Mouse (Mus musculus): ENCODE data around the gene Ccdc158. TPM values are rescaled to one million over a fixed set of nuclear protein-coding genes. Genes with fewer than 3 reads are reported as not detected.

Gene Ccdc158
- total RNA-seq, 1 experiment, result 0.94 TPM

DNA sequence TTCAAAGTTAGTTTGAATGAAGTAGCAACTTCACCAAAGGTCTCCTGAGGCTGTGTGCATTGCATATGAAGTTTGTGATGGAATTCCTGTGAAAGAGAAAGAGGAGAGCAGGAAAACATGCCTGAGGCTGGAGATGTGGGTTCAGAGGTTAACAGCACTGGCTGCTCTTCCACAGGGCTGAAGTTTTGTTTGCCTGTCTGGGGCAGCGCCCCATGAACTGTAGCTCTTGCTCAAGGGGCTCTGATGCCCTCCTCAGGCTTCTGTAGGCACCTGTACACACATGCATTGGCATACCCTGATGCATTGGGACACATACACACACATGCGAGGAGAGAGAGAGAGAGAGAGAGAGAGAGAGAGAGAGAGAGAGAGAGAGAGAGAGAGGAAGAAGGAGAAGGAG is 40.8 kb upstream of the Ccdc158 start:
- Histone ChIP-seq H3K4me1 (ENCODE audit: control insufficient read depth in 2 of 2, insufficient read depth in 2 of 2, low read length in 2 of 2, poor library complexity in 1 of 2) (no peaks in the 10 kb centered on the region), H3K27ac (ENCODE audit: insufficient read depth, low read depth, low read length, poor library complexity, severe bottlenecking) (no peak overlapping the region), H3K9ac (ENCODE audit: insufficient read depth, low read depth, low read length, poor library complexity, severe bottlenecking) (no peak overlapping the region), H3K36me3 (ENCODE audit: control insufficient read depth, insufficient read depth, low read length, poor library complexity, severe bottlenecking) (no peaks in the 10 kb centered on the region), H3K4me3 (ENCODE audit: insufficient read depth in 1 of 2, low read depth in 1 of 2, low read length in 2 of 2, poor library complexity in 1 of 2, severe bottlenecking in 1 of 2) (no peak overlapping the region), H3K9me3 (ENCODE audit: control insufficient read depth, insufficient read depth, low read depth, low read length) (no peaks in the 10 kb centered on the region)
- in situ Hi-C loops (cut with MboI; ENCODE audit: low sequenced_read_pairs in 2 of 2, unreplicated experiment in 2 of 2), result loop anchor here in 1 of 2 experiments (25.0 kb wide), 1 partner anchor 246 kb away; no protein-coding TSS in a partner anchor
- DNase-seq (ENCODE audit: low read depth, low spot score), result no peak
- TF ChIP-seq ZC3H11A (IDR thresholded peaks at IDR 0.05; ENCODE audit: borderline replicate concordance, low read depth, low read length), result no peak
- no peak for TF ChIP-seq ZNF384 (IDR thresholded peaks at IDR 0.05; ENCODE audit: low read depth, low read length)
- no peak for TF ChIP-seq CHD2 (IDR thresholded peaks at IDR 0.05; ENCODE audit: low read depth, low read length)
- TF ChIP-seq HCFC1 (IDR thresholded peaks at IDR 0.05; ENCODE audit: borderline replicate concordance, insufficient read depth, low read length), result no peak
- no peak for TF ChIP-seq MAFK (IDR thresholded peaks at IDR 0.05; ENCODE audit: insufficient read depth, low read depth, low read length)

GRCm38 (mm10) chr5:92715319-92715718 is 40.2 kb upstream of the Ccdc158 start:
- H3K9me3 ChIP-seq (ENCODE audit: control insufficient read depth, insufficient read depth, low read depth, low read length), result no peaks in the 10 kb centered on the region
- H3K4me1 ChIP-seq (ENCODE audit: control insufficient read depth in 2 of 2, insufficient read depth in 2 of 2, low read length in 2 of 2, poor library complexity in 1 of 2), result no peaks in the 10 kb centered on the region
- in situ Hi-C loops (cut with MboI; ENCODE audit: low sequenced_read_pairs in 2 of 2, unreplicated experiment in 2 of 2), result loop anchor here in 1 of 2 experiments (25.0 kb wide), 1 partner anchor 247 kb away; no protein-coding TSS in a partner anchor
- no peak overlapping the region for H3K9ac ChIP-seq (ENCODE audit: insufficient read depth, low read depth, low read length, poor library complexity, severe bottlenecking)
- H3K4me3 ChIP-seq (ENCODE audit: insufficient read depth in 1 of 2, low read depth in 1 of 2, low read length in 2 of 2, poor library complexity in 1 of 2, severe bottlenecking in 1 of 2), result no peak overlapping the region
- no peak for DNase-seq (ENCODE audit: low read depth, low spot score)
- H3K36me3 ChIP-seq (ENCODE audit: control insufficient read depth, insufficient read depth, low read length, poor library complexity, severe bottlenecking), result no peaks in the 10 kb centered on the region
- H3K27ac ChIP-seq (ENCODE audit: insufficient read depth, low read depth, low read length, poor library complexity, severe bottlenecking), result no peak overlapping the region
- no peak for TF ChIP-seq HCFC1 (IDR thresholded peaks at IDR 0.05; ENCODE audit: borderline replicate concordance, insufficient read depth, low read length)

DNA sequence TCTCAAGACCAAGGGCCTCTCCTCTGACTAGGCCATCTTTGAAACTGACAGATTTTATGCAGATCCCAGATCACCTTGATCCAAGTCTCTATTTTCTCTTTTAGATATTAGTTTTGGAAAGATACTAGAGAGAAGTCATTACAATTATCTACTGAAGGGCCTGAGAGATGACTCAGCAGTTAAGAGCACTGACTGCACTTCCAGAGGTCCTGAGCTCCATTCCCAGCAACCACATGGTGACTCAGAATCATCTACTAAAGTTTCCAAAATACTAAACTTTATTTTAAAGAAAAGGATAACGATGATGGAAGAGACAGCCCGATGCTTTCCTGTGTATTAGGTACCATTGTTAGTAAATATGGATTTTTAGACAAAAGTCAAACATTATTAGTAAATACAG is 39.8 kb upstream of the Ccdc158 start:
- Histone ChIP-seq H3K27ac (ENCODE audit: insufficient read depth, low read depth, low read length, poor library complexity, severe bottlenecking) (no peak overlapping the region), H3K4me3 (ENCODE audit: insufficient read depth in 1 of 2, low read depth in 1 of 2, low read length in 2 of 2, poor library complexity in 1 of 2, severe bottlenecking in 1 of 2) (no peak overlapping the region), H3K9ac (ENCODE audit: insufficient read depth, low read depth, low read length, poor library complexity, severe bottlenecking) (no peak overlapping the region), H3K36me3 (ENCODE audit: control insufficient read depth, insufficient read depth, low read length, poor library complexity, severe bottlenecking) (no peaks in the 10 kb centered on the region), H3K9me3 (ENCODE audit: control insufficient read depth, insufficient read depth, low read depth, low read length) (no peaks in the 10 kb centered on the region), H3K4me1 (ENCODE audit: control insufficient read depth in 2 of 2, insufficient read depth in 2 of 2, low read length in 2 of 2, poor library complexity in 1 of 2) (no peaks in the 10 kb centered on the region)
- DNase-seq (ENCODE audit: low read depth, low spot score), result no peak
- in situ Hi-C loops (cut with MboI; ENCODE audit: low sequenced_read_pairs in 2 of 2, unreplicated experiment in 2 of 2), result loop anchor here in 1 of 2 experiments (25.0 kb wide), 1 partner anchor 247 kb away; no protein-coding TSS in a partner anchor
- TF ChIP-seq ZNF384 (IDR thresholded peaks at IDR 0.05; ENCODE audit: low read depth, low read length) (no peak), MAFK (IDR thresholded peaks at IDR 0.05; ENCODE audit: insufficient read depth, low read depth, low read length) (0 out of 2 replicates have a peak, but pooled peaks have one; percentile 39)

DNA sequence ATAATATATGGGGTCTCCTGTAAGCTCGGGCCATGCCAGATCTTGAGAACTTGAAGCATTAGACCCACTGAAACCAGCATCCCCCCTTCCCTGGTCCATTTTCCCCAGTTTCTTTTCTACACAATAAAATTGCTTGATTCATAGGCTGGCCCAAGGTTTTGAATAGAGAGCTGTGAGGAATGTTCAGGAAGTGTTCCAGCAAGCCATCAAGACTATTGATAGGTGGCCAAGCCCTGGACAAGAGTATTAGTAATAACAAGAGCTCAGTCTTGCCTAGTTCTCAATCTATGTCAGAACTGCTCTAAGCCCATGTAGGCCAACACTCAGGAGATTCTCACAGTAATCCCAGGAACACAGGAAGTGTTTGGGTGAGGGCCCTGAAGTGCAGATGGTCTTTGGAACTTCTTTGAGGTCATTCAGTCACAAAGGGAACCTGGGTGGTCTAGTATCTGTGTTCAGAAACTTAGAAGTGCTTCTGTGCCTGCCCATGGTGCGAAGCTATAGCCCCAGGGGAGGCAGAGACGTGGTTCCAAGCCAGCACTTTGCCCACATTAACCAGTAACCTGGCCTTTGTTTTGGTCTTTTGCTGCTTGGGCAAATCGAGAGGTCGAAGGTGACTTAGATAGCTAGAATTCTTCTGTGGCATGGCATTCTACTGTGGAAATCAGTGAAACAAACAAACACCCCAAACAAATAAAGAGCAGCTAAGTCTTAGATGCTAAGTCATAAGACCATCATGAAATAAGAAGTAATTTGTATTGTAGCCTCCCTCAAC is 37.7 kb upstream of the Ccdc158 start:
- Histone ChIP-seq H3K9me3 (ENCODE audit: control insufficient read depth, insufficient read depth, low read depth, low read length) (no peaks in the 10 kb centered on the region), H3K9ac (ENCODE audit: insufficient read depth, low read depth, low read length, poor library complexity, severe bottlenecking) (no peak overlapping the region), H3K36me3 (ENCODE audit: control insufficient read depth, insufficient read depth, low read length, poor library complexity, severe bottlenecking) (no peaks in the 10 kb centered on the region), H3K27ac (ENCODE audit: insufficient read depth, low read depth, low read length, poor library complexity, severe bottlenecking) (no peak overlapping the region), H3K4me3 (ENCODE audit: insufficient read depth in 1 of 2, low read depth in 1 of 2, low read length in 2 of 2, poor library complexity in 1 of 2, severe bottlenecking in 1 of 2) (no peak overlapping the region), H3K4me1 (ENCODE audit: control insufficient read depth in 2 of 2, insufficient read depth in 2 of 2, low read length in 2 of 2, poor library complexity in 1 of 2) (peaks cover 0 to 3% of the 10 kb centered on the region in 2 experiments; a peak in 1 of 4 replicates)
- TF ChIP-seq CHD2 (IDR thresholded peaks at IDR 0.05; ENCODE audit: low read depth, low read length) (no peak), ZNF384 (IDR thresholded peaks at IDR 0.05; ENCODE audit: low read depth, low read length) (no peak), MAFK (IDR thresholded peaks at IDR 0.05; ENCODE audit: insufficient read depth, low read depth, low read length) (no peak), ZC3H11A (IDR thresholded peaks at IDR 0.05; ENCODE audit: borderline replicate concordance, low read depth, low read length) (no peak), HCFC1 (IDR thresholded peaks at IDR 0.05; ENCODE audit: borderline replicate concordance, insufficient read depth, low read length) (no peak)
- in situ Hi-C loops (cut with MboI; ENCODE audit: low sequenced_read_pairs in 2 of 2, unreplicated experiment in 2 of 2), result loop anchor here in 1 of 2 experiments (25.0 kb wide), 1 partner anchor 249 kb away; no protein-coding TSS in a partner anchor
- DNase-seq (ENCODE audit: low read depth, low spot score), result no peak

All from ES-E14 (cell line).